Mouse (Mus musculus) embryonic facial prominence, embryonic 12.5 days (tissue): Measurements from ENCODE around the gene Mslnl. TPM values are rescaled to one million over a fixed set of nuclear protein-coding genes. Genes with fewer than 3 reads are reported as not detected.

ENCODE experiments used
- ATAC-seq: fragments of 200-750 bp; cut with Nextera tagmentation; 2 replicates; pipeline ENCODE4 v1.8.0; 2017; ENCODE audit not compliant: insufficient number of reproducible peaks, insufficient read depth, low FRiP score, low TSS enrichment
- H3K27ac ChIP-seq: fragments of 300-500 bp; sonication (generic); 2 replicates; pipeline ENCODE4 v1.5.1; 2016; ENCODE audit warnings: mild to moderate bottlenecking
- H3K27me3 ChIP-seq: fragments of 300-500 bp; sonication (generic); 2 replicates; pipeline ENCODE4 v1.6.1; 2016; ENCODE audit warnings: mild to moderate bottlenecking, moderate library complexity
- H3K36me3 ChIP-seq: fragments of 300-500 bp; sonication (generic); 2 replicates; pipeline ENCODE4 v1.6.1; 2016; ENCODE audit warnings: mild to moderate bottlenecking
- H3K4me1 ChIP-seq: fragments of 300-500 bp; sonication (generic); 2 replicates; pipeline ENCODE4 v1.6.1; 2016
- H3K4me2 ChIP-seq: fragments of 300-500 bp; sonication (generic); replicated peaks from 2 replicates; pipeline ENCODE4 v1.6.1; 2016; ENCODE audit warnings: mild to moderate bottlenecking, moderate library complexity
- H3K4me3 ChIP-seq: fragments of 300-500 bp; sonication (generic); 2 replicates; pipeline ENCODE4 v1.5.1; 2016; ENCODE audit warnings: mild to moderate bottlenecking
- H3K9ac ChIP-seq: fragments of 300-500 bp; sonication (generic); 2 replicates; pipeline ENCODE4 v1.6.1; 2016; ENCODE audit warnings: mild to moderate bottlenecking, moderate library complexity
- H3K9me3 ChIP-seq: fragments of 300-500 bp; sonication (generic); 2 replicates; pipeline ENCODE4 v1.6.1; 2016; ENCODE audit warnings: mild to moderate bottlenecking, moderate library complexity
- WGBS: fragments of 180-500 bp; shearing (Covaris S2); methylation state at CpG from one replicate; pipeline ENCODE4 v1.1.7; 2016; 5-methylcytosine and 5-hydroxymethylcytosine counted together
- polyA plus RNA-seq: library from polyadenylated mRNA; unstranded; fragments of >200 nt; fragmentation: Nextera tagmentation; extraction: Ambion mirVana; gene quantifications from 2 replicates; pipeline ENCODE4 v1.2.1, GENCODE M21; 2016

Mslnl gene
- polyA plus RNA-seq = 0.35 and 0.41 TPM in 2 replicates

GRCm38 (mm10) chr17:25735745-25736144 is at the start of gene Mslnl:
Mslnl (plus strand) TSS chr17:25736042.
- peaks cover 6% of the 10 kb centered on the region; the same call in 1 of the 2 replicates for H3K36me3 ChIP-seq
- H3K4me3 ChIP-seq = no peak within 1 kb of the TSS
- H3K9ac ChIP-seq = no peak within 1 kb of the TSS
- peaks cover 4% of the 10 kb centered on the region; the same call in 1 of the 2 replicates for H3K27me3 ChIP-seq
- H3K4me2 ChIP-seq = no peak within 1 kb of the TSS
- no peak within 1 kb of the TSS for H3K27ac ChIP-seq
- H3K9me3 ChIP-seq = no peaks in the 10 kb centered on the region
- no peak for ATAC-seq
- no peaks in the 10 kb centered on the region for H3K4me1 ChIP-seq
- 75% methylated on average over 3 of the region's 3 CpGs for WGBS

DNA sequence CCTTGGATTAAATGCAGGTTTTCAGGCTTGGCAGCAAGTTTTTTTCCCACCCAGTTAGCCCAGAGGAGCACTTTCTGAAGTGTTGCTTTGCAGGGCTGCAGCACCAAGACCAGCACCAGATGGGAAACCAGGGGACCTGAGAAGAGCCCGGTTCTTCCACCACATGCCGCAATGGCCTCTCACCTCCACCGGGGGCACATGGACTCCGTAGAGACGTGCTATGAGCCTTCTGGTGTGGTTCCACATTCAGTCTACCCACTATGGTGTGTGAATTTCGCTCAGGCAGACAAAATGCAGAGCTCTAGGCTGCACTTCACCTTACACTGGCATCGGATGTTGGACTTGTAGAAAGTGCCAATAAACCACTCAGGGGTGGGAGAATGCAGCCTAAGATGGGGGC is 49.5 kb upstream of the Mslnl start:
- Histone ChIP-seq H3K4me1 (no peaks in the 10 kb centered on the region), H3K27me3 (no peaks in the 10 kb centered on the region), H3K36me3 (no peaks in the 10 kb centered on the region), H3K4me3 (no peak overlapping the region), H3K27ac (no peak overlapping the region), H3K9me3 (no peaks in the 10 kb centered on the region), H3K9ac (no peak overlapping the region), H3K4me2 (no peak overlapping the region)
- ATAC-seq = no peak
- 45% methylated on average over 7 of the region's 7 CpGs for WGBS

DNA sequence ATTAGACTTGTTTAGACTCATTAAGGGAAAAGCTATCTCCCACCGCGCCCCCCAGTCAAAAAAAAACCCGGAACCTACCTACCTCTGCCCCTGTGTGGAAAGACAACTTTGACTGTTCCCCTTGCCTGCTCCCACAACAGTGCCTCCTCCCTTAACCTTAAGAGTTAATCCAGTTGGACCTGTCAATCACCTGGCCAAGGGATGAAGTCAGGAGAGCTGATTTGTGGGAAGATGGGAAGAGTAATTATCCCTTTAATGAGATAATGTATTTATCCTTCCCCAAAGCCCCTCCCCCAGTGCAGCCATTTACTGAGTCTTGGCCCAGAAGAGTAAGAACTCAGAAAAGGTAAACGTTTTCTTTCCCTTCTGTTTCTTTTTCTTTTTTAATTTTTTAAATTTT is 46.9 kb upstream of the Mslnl start:
- WGBS = 79% methylated on average over 4 of the region's 4 CpGs

GRCm38 (mm10) chr17:25696263-25696662 is 39.6 kb upstream of the Mslnl start:
- no peak for ATAC-seq
- 13% methylated on average over 1 of the region's 1 CpGs for whole genome bisulfite sequencing
- no peaks in the 10 kb centered on the region for H3K36me3 ChIP-seq
- H3K4me1 ChIP-seq = peaks cover 8% of the 10 kb centered on the region
- no peak overlapping the region for H3K9ac ChIP-seq
- H3K27me3 ChIP-seq = no peaks in the 10 kb centered on the region
- no peak overlapping the region for H3K4me2 ChIP-seq
- no peak overlapping the region for H3K4me3 ChIP-seq
- no peaks in the 10 kb centered on the region for H3K9me3 ChIP-seq
- H3K27ac ChIP-seq = no peak overlapping the region

More for the DNA sequence above, 46.9 kb upstream of the Mslnl start:
- H3K9ac ChIP-seq = no peak overlapping the region
- H3K4me3 ChIP-seq = no peak overlapping the region
- no peak overlapping the region for H3K4me2 ChIP-seq
- H3K27ac ChIP-seq = no peak overlapping the region
- H3K36me3 ChIP-seq = no peaks in the 10 kb centered on the region
- H3K27me3 ChIP-seq = no peaks in the 10 kb centered on the region
- no peaks in the 10 kb centered on the region for H3K4me1 ChIP-seq
- no peak for ATAC-seq
- H3K9me3 ChIP-seq = no peaks in the 10 kb centered on the region

DNA sequence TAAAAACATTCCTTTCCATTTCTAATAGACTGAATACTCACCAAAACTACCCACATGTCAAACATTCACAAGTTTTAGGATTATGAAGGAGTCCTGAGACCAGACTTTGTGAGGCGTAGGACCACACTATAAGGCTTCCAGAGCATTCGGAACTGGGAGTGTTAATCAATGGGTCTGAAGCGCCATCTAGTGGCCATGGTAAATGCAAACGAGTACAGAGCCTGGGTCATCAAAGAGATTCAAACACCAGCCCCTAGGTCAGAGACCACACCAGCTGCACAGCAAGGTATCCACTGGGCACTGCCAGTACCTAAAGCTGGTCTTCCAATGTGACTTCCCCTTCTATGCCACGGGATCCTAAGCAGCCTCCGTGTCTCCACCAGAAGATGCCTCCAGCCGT is 37.4 kb upstream of the Mslnl start:
- Histone ChIP-seq H3K4me1 (peaks cover 8% of the 10 kb centered on the region), H3K4me3 (no peak overlapping the region), H3K27ac (no peak overlapping the region), H3K27me3 (no peaks in the 10 kb centered on the region), H3K36me3 (no peaks in the 10 kb centered on the region), H3K9ac (no peak overlapping the region), H3K4me2 (no peak overlapping the region), H3K9me3 (no peaks in the 10 kb centered on the region)
- WGBS = 11% methylated on average over 7 of the region's 7 CpGs
- ATAC-seq = no peak

GRCm38 (mm10) chr17:25700863-25701496 is 34.9 kb upstream of the Mslnl start:
- Histone ChIP-seq H3K27ac (no peak overlapping the region), H3K4me2 (no peak overlapping the region), H3K4me1 (peaks cover 8% of the 10 kb centered on the region), H3K27me3 (no peaks in the 10 kb centered on the region), H3K36me3 (no peaks in the 10 kb centered on the region), H3K9ac (no peak overlapping the region), H3K9me3 (no peaks in the 10 kb centered on the region), H3K4me3 (no peak overlapping the region)
- 57% methylated on average over 9 of the region's 9 CpGs for WGBS
- ATAC-seq = no peak

GRCm38 (mm10) chr17:25709994-25710393 is 25.8 kb upstream of the Mslnl start:
- no peak for ATAC-seq
- no peak overlapping the region for H3K9ac ChIP-seq
- H3K4me2 ChIP-seq = no peak overlapping the region
- H3K4me1 ChIP-seq = no peaks in the 10 kb centered on the region
- H3K27ac ChIP-seq = no peak overlapping the region
- H3K36me3 ChIP-seq = no peaks in the 10 kb centered on the region
- H3K27me3 ChIP-seq = no peaks in the 10 kb centered on the region
- H3K4me3 ChIP-seq = no peak overlapping the region
- 87% methylated on average over 2 of the region's 2 CpGs for WGBS
- peaks cover 2% of the 10 kb centered on the region; the same call in 1 of the 2 replicates for H3K9me3 ChIP-seq

GRCm38 (mm10) chr17:25711136-25711535 is 24.7 kb upstream of the Mslnl start:
- Histone ChIP-seq H3K4me1 (peaks cover 2% of the 10 kb centered on the region; the same call in 1 of the 2 replicates), H3K36me3 (no peaks in the 10 kb centered on the region), H3K27ac (no peak overlapping the region), H3K9me3 (peaks cover 2% of the 10 kb centered on the region; the same call in 1 of the 2 replicates), H3K9ac (no peak overlapping the region), H3K4me2 (no peak overlapping the region), H3K27me3 (peaks cover 4% of the 10 kb centered on the region), H3K4me3 (no peak overlapping the region)
- WGBS = 81% methylated on average over 4 of the region's 4 CpGs
- ATAC-seq = no peak

DNA sequence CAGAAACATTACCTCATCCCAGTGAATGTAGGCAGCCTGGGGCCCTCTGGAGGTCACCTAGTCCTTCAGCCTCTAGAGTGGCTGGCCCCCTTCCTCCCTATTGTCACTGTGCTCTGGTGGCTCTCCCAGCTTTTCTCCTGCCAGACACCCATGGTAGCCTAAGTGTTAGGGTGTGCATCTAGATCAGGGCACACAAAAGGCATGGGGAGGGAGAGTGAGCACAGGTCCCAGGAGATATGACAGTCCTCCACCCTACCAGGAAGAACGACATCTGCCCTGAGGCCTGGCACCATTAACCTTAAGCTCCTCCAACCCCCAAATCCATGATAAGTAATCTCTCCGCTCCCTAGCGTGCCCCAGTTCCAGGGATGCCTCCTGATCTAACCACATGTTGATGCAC is 20.2 kb upstream of the Mslnl start:
- no peaks in the 10 kb centered on the region for H3K9me3 ChIP-seq
- no peak overlapping the region for H3K27ac ChIP-seq
- WGBS = 54% methylated on average over 3 of the region's 3 CpGs
- H3K36me3 ChIP-seq = peaks cover 16% of the 10 kb centered on the region
- peaks cover 18% of the 10 kb centered on the region for H3K4me1 ChIP-seq
- no peak for ATAC-seq
- H3K4me3 ChIP-seq = no peak overlapping the region
- H3K9ac ChIP-seq = no peak overlapping the region
- peaks cover 28% of the 10 kb centered on the region for H3K27me3 ChIP-seq
- H3K4me2 ChIP-seq = no peak overlapping the region

DNA sequence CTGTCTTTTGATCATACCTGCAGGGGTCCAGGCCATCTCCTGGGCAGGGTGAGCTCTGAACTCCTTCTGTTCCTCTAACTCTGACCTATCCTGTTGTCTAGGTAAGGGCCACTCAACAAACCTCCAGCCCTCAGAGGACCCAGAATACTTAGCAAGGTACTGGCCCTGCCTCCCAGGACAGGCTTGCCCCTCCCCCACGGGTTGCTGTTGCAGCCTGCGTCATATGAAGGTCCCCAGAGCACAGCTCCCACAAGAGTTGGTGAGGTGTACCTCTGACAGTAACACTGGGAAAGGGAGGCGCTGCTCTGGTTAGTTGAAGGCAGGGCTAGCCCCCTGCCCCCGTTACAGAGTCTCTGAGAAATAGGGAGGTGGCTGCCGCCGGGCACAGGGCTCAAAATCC is 19.7 kb upstream of the Mslnl start:
- H3K4me2 ChIP-seq = no peak overlapping the region
- WGBS = 3% methylated on average over 6 of the region's 6 CpGs
- peaks cover 28% of the 10 kb centered on the region for H3K27me3 ChIP-seq
- peaks cover 21% of the 10 kb centered on the region for H3K36me3 ChIP-seq
- H3K4me3 ChIP-seq = no peak overlapping the region
- ATAC-seq = no peak
- H3K4me1 ChIP-seq = peaks cover 18% of the 10 kb centered on the region
- H3K9me3 ChIP-seq = no peaks in the 10 kb centered on the region
- H3K27ac ChIP-seq = no peak overlapping the region
- no peak overlapping the region; the same call in 1 of the 2 replicates for H3K9ac ChIP-seq

GRCm38 (mm10) chr17:25716711-25717637 is 18.9 kb upstream of the Mslnl start, which contains the start of gene Gng13:
Gng13 (plus strand) TSS chr17:25717171.
- Histone ChIP-seq H3K4me2 (peak within 1 kb of the TSS; percentile 83), H3K9ac (peak within 1 kb of the TSS; percentile 55), H3K36me3 (peaks cover 30% of the 10 kb centered on the region), H3K27ac (no peak within 1 kb of the TSS), H3K9me3 (no peaks in the 10 kb centered on the region), H3K4me1 (peaks cover 18% of the 10 kb centered on the region), H3K4me3 (peak within 1 kb of the TSS; percentile 39), H3K27me3 (peaks cover 28% of the 10 kb centered on the region)
- ATAC-seq = 0 out of 2 replicates have a peak, but pooled peaks have one; percentile 31
- WGBS = 1% methylated on average over 45 of the region's 45 CpGs
